Mouse (Mus musculus) kidney, postnatal 25 days (tissue): ENCODE results near the gene Junb.

Experiments
- DNase-seq, 2 experiments: peaks; one replicate each; pipeline ENCODE4 v3.0.0; 2021; ENCODE audit warnings: mixed read lengths in 2 of 2

Junb gene

GRCm38 (mm10) chr8:84978248-84978940 lies at the start of gene Junb:
TSS of gene Junb (minus strand) at chr8:84978718.
- peak; percentile 94 to 98 for DNase-seq

GRCm38 (mm10) chr8:85027922-85028321 lies 49.4 kb upstream of the Junb start:
- no peak for DNase-seq

GRCm38 (mm10) chr8:85027516-85027855 lies 49.0 kb upstream of the Junb start:
- DNase-seq, result peak in 1 of 2 experiments; percentile 33

DNA sequence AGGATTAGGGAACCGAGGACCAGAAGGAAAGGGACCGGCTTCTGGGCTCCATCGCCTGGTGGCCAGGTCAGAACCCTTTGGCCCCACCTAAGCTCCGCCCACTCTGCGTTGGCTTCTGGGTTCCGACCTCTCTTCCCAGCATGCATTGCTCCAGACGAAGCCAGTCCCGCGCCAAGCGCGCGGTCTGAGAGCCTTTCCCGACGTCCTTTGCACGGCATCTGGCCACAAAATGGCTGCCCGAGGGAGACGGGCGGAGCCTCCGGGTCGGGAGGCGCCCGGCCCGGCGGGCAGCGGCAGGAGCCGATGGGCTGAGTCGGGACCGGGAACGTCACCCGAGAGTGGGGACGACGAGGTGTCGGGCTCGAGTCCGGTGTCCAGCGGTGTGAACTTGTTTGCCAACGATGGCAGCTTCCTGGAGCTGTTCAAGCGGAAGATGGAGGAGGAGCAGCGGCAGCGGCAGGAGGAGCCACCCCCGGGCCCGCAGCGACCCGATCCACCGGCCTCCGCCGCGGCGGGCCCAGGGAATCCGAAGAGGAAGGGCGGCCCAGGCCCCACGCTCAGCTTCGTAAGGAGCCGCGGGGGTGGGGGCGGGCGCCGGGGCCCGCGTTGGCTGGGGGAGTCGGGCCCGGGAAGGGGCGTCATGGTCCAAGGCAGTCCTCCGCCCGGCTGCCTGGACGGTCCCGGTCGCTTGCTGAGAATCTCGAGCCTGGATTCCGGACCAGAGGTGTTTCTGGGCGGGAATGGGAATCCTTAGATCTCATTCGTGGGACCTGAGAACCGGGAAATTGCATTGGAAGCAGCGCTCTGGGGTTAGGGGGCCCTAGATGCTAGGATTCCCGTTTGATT lies 48.4 kb upstream of the Junb start, which contains the start of gene Trir:
TSS of gene Trir (plus strand) at position 154 of the 846 bp plus-strand sequence.
- peak; percentile 98 to 99 for DNase-seq

DNA sequence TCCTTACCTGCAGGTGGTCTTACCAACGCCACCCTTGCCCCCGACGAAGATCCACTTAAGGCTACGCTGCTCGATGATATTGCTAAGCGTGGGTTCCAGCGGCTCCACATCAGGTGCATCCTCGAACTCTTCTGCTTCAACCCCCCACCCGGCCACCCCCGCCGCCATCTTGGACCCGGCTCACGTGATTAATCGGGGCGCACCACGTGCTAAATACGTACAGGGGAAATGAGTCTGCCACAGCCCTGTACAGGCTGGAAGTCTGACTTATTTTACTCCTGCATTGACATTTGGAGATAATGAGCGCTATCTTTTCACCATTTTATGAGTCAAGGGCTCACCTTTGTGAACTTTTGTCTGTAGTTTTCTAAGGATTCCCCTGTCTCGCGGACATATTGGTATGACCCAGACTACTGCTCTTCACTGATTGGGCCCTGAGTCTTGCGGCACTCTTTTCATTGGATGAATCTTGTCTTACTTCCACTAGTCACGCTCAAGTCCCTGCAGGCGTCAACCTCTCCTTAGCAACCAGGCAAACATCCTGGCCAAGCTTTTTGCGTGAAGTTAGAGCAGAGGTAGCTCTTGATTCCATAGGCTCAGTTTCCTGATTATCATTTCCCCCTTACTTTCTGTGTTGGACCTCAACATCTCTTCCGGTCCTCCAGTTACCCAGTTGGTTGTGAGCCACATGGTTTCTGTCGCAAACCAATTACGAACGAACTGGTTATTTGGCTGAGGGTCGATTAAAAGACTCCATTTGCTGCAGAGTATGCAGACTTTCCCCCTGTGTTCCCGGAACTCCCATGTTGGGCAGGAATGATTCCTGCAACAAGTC lies 46.8 kb upstream of the Junb start, which contains the start of gene Asna1:
TSS of gene Asna1 (minus strand) at position 184 of the 835 bp plus-strand sequence.
- DNase-seq, result peak; percentile 90 to 93

DNA sequence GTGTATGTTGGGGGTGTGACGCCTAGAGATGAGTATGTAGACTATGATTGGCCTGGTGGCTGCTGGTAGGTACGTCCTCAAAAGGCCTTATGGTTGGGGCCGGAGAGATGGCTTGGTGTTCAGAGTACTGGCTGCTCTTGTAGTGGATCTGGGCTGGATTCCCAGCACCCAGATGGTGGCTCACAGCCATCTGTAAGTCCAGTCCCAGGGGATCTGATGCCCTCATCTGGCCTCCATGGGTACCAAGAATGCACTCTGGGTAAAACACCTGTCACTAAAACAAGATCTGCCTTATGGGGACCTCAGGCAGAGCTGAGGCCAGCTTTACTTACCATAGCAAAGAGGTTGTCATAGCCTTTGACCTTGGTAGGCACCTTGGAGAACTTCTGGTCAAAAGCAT lies 45.3 kb upstream of the Junb start:
- DNase-seq, result peak in 1 of 2 experiments; percentile 32

GRCm38 (mm10) chr8:85021514-85022055 lies 43.1 kb upstream of the Junb start:
- no peak for DNase-seq

DNA sequence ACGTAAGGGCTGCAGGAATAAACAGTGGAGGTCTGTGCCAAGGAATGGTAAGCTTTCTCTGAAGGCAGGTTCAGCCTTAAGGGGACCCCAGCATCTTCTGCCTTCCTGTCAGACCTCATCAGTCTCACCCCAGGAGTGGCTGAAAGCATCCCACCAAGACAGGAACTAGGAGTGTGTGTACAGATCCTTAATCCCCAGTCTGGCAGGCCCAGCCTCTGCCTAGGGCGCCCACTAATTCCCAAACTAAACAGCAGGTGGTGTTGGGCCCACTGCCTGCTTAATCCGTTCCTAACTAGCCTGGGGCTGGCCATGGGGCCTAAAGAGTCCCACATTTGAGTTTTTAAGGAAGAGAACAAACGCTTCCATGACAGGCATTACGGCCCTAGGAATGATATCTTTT lies 38.7 kb upstream of the Junb start:
- DNase-seq, result no peak

DNA sequence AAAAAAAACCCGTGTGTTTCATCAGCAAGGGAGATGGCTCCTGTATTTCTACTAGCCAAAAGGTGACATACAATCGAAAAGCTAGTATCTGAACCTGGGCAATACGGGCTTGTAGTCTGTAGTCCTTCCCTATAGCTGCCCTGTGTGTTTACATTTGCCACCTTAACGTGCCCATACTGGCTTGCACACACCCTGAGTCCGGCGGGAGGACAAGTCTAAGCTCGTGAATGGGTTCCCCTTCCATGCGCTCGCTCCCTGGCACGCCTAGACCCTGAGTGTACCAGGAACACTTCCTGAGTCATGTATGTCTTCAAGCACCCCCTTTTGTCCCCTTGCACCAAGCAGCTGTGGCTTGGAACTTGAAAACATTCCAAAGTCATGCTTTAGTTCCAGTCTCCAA lies 38.2 kb upstream of the Junb start:
- no peak for DNase-seq

DNA sequence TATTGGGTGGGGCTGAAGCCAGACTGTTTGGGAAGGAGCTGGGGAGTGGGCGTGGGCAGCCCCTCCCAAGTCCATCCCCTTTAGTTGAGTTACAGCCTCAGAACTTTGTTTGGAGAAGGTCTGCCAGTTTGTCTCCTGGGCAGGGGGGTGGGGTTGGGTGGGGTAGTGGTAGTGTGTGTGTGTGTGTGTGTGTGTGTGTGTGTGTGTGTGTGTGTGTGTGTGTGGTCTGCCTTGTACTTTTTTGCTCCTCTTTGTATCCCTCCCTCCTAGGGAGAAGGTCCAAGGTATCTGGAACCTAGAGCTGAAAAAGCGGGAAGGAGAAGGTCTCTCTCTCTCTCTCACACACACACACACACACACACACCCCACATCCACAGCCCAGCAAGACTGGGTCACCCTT lies 35.9 kb upstream of the Junb start, which contains the start of gene Best2:
TSS of gene Best2 (minus strand) at position 101 of the 400 bp plus-strand sequence.
- no peak for DNase-seq

DNA sequence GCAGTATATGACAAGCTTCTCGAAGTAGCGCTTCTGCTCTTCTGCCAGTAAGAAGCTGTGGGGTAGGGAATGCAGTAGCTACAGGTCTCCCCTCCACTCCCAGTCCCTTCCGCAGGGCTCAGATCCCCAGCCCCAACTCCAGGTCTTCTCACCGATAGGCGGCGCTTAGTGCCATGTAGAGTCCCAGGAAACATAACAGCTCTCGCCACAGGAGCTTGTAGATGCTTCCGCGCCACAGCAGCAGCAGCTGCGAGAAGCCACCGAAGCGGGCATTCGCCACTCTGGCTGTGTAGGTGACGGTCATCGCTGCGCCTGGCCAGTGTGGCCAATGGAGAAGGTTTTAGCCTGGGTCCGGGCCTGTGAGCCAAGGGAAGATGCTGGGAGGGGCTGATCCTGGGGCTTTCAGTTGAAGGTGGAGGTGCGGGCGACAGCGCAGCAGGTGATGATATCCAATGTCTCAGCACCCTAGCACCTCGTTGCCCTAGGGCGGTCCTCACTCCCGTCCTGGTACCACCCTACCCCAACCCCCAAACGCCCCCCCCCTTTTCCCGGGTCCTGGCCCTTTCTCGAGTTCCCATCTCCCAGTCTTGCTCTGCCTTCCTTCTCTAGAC lies 34.8 kb upstream of the Junb start:
- DNase-seq, result peak; percentile 85 to 87

DNA sequence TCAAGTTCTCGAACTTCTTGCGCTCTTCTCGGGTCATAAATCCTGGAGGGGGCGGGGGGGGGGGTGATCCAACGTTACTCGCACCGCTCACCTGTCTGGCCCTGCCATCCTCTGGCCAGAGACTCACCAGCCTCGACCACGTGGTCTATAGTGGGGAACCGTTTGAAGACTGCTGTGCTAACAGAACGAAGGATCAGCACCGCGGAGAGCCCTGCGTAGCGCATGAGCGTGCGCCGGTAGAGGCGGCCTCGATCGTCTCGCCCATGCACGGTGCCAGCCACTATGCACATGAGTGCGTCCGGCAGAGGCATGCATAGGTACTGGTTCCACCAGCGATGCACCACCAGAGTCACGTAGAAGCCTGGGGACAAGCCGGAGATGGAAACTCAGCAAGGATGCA lies 32.7 kb upstream of the Junb start:
- DNase-seq, result no peak

DNA sequence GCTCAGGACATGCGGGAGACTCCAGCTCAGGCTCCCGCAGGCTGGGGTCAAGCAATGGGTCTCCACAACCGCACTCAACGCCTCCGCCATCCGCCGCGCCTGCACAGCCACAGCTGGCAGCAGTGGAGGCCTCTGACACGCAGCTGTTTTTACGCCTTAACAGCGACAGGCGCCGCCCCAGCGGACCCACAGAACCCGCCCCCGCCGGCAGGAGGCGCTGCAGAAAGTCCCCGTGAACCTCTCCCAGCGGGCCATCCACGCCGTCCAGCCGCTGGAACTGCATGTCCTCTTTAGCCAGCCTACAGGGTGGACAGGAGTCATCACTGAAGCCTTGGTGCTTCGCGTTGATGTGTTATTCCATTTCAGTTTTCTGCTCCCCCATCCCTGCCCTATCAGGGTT lies 29.2 kb upstream of the Junb start:
- peak; percentile 43 to 50 for DNase-seq

- peak; percentile 91 to 96 for DNase-seq
These were observed 19.3 kb upstream of the Junb start for GRCm38 (mm10) chr8:84997649-84998295.

- no peak for DNase-seq
These were observed 18.5 kb upstream of the Junb start for GRCm38 (mm10) chr8:84996978-84997377.

GRCm38 (mm10) chr8:84995680-84996079 lies 17.2 kb upstream of the Junb start:
- no peak for DNase-seq

- no peak for DNase-seq
These were observed 15.9 kb upstream of the Junb start for GRCm38 (mm10) chr8:84994375-84994774.

DNA sequence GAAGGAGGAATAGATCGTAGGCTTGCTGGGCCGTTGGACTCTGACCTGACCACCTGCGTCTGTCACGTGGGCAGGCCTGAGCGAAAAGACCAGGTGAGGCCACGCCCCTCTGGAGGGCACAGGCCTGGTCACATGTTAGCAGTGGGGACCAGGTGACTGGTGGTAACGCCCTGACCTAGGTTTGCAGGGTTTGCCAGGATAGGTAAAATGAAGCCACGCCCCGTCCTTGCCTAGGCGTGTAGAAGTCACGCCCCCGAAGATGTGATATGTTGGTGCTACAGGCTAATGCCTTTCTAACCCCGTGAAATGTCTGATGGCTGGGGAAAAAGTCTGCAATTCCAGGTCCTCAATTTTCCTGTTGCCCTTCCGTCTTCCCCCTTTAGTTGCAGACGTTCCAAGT lies 12.3 kb upstream of the Junb start:
- DNase-seq, result peak; percentile 95 to 98

DNA sequence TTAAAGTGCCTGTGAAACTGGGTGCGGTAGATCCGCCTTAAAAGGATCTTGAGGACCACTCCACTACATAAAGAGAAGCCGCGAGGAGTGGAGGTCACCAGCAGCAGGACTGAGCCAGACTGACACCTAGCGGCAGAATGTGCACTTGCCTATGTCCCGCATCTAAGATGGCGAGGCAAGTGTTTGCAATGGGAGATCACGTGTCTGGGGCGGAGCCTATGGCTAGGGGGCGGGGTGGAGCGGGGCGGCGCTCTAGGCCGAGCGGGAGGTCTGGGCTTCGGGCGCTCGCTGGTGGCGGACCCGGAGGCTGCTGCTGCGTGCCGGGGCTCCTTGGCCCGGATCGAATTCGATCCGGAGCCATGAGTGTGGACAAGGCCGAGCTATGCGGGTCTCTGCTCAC lies 11.8 kb upstream of the Junb start, which contains the start of gene Hook2:
TSS of gene Hook2 (plus strand) at position 255 of the 400 bp plus-strand sequence.
- DNase-seq, result peak; percentile 98 to 99

DNA sequence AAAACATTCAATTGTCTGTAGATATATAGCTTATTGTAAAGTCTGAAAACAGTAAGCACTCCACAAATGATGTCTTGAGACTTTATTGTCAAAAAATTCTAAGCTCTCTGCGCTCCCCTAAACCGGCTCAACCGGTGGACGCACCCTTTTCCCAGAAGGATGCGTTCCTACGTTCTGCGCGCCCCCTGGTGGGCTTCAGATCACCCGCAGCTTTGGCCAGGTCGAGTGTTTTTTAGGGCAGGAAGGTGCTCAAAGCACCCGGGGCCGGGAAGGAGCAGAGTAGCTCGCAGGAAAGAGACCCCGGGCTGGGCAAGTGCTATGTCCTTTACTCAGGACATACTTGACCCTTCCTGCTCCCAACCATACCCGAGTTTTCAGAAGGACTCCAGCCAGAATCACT lies 11.3 kb upstream of the Junb start:
- peak; percentile 94 to 97 for DNase-seq

DNA sequence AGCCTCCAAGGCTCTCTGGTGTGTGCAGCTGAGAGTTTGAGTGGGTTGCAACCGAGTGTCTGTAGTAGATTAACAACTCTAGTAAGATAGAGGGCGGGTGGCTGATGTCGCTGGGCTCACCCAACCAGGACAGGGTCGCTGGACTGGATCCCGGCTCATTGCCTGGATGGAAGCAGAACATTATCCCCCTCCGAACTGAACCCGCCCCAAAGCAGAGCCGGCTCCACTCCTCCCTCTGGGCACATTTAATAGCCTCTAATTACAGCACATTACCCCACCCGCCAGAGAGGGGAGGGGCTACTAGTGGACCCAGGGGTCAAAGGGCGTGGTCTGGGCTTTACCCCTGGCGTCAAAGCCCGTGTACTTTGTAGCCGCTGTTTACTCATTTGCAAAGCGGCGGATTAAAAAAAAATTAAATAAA lies 10.8 kb upstream of the Junb start:
- DNase-seq, result peak; percentile 92 to 96

DNA sequence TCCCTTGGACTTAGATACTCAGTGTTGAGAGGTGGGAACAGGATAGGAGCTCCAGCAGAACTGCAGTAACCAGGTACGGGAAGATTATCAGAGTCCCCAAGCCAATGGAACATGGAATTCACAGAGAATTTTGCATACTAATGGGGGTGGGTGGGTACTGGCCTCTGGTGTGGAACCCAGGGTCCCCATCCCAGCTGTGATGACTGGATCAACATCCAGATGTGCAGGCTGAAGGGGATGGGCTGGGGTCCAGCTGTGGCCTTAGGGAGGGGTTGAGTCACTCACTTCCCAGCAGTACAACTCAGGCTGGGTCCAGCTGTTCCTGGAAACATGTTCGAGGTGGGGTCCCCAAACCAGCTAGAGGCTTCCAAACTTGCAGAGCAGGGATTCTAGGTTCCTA lies 9.4 kb upstream of the Junb start:
- DNase-seq, result no peak
